Mouse (Mus musculus) CH12F3 (cell line): ENCODE data around the gene Adgrb3.
"Not testable (repeated sequence)": the region's sequence is repeated elsewhere in the genome, so short reads cannot be mapped to it uniquely, and the experiment has no call there.

Source experiments
- in situ Hi-C: fragments of 300-500 bp; cut with MboI; formaldehyde crosslinking; loops from 2 replicates; pipeline ENCODE4 v1.14.3; 2020; ENCODE audit warnings: low sequenced_read_pairs

The Adgrb3 gene

DNA sequence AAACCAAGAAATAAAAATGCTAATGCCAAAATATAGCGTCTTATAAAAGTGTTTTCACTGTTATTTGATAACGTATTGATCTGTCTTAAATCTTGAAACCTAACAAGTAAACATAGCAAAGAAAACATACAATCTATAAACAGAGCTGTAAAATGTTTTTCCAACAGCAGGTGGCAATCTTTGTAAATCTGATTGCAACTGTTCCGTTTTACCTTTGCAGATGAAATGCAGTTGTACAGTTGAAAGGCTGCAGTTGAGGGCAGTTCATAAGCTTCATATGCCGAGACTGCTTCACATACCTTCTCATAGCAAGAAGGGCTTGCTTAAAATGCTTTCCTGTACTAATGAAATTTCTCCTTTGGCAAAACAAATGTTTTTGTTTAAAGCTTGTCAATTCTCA is 302.5 kb downstream of the Adgrb3 start:
- in situ Hi-C loops, result no loop called here

GRCm38 (mm10) chr1:25510321-25511055 is 319.0 kb downstream of the Adgrb3 start:
- in situ Hi-C loops, result no loop called here

GRCm38 (mm10) chr1:25504313-25504712 is 325.2 kb downstream of the Adgrb3 start:
- in situ Hi-C loops, result no loop called here

GRCm38 (mm10) chr1:25503524-25503923 is 326.0 kb downstream of the Adgrb3 start:
- in situ Hi-C loops, result no loop called here

GRCm38 (mm10) chr1:25495202-25495914 is 334.1 kb downstream of the Adgrb3 start:
- in situ Hi-C loops, result no loop called here

DNA sequence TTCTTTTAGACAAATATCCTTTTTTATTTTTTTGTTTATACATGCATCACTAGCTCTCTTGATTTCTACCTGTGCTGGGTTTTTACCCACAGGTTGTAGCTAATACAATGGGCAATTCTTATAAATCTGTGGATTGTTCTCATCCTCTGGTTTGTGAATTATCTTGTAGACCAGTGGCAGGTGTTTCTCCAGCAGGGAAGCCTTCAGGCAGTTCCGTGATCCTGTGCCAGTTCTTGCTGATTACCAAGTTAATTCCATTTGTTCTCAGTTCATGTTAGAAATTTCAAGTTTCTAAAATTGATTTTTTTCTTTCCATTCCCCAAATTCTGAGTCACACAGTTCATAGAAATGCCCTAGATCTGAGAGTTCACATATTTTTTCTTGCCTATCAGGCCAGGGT is 338.0 kb downstream of the Adgrb3 start:
- in situ Hi-C loops, result no loop called here

DNA sequence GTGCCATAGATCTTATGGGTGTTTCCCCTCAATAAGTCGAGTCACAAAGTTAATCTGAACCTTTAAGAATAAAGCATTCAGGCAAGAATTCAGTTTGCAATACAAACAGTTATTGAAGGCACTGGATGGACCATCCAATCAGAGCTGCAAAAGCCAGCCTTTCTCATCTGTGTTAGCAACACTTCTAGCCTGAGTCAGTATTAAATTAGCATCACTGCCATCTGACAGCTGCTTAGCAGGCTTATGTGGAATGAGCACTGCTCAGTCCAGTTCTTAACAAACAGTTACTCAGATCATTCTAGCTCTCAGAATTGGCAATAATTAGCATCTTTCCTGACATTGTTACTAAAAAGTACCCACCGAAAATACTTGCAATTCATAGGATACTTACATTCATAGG is 339.3 kb downstream of the Adgrb3 start:
- in situ Hi-C loops, result no loop called here

DNA sequence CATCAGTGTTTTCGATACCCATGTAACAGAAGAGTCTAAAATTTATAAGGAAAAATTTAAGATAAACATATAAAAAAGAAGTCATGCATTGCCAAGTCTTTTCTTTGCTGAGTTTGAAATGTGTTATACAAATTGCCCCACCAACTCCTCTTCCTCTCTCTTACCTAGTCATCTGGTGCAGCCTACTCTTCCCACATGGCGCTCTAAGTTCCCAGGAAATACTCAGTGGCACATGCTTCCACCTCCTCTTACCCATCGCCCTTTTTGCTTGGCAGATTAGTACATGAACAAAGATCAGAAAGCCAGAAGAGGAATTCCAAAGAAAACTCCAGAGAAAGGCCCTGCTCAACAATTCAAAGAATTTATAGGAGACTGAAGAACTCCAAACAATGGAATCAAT is 353.8 kb downstream of the Adgrb3 start:
- in situ Hi-C loops, result no loop called here

- in situ Hi-C loops, result no loop called here
These were observed 355.0 kb downstream of the Adgrb3 start for GRCm38 (mm10) chr1:25474469-25474868.

GRCm38 (mm10) chr1:25471612-25472011 is 357.9 kb downstream of the Adgrb3 start:
- in situ Hi-C loops, result not testable (repeated sequence)

DNA sequence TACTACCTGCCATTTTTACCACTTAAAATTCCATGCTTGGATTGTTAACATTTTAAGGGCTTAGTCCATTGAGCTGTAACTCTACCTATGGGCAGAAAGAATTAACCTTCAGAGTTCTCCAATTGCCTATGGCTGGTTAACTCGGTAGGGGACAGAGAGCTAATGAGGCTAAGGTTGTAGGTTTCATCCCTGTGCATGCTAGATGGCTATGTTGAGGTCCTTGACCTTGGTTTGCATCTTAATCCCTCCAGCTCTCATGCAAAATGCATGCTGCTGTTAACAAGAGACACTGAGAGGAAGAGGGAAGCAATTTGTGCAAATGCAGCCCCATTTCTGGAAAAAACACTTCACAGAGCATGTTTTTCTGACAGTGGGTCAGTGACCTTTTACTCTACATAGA is 366.9 kb downstream of the Adgrb3 start:
- in situ Hi-C loops, result no loop called here

DNA sequence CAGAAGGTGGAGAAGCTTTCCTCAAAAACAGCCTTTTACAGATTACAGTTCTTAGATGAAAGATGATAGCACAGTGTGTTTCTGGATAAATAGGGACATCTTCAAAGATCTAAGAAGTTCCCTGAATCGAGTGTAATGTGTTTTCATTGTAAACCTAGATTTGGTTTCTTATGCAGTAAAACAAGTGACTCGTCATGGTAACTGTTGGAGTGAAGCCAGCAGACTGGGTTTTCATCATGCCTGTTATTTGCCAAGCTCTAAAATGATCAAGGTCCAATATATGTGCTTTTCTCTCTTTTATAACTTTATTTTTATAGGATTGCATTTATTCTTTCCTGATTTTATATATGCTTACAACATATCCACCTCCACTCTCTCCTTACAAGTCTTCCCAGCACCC is 394.0 kb downstream of the Adgrb3 start:
- in situ Hi-C loops, result no loop called here

DNA sequence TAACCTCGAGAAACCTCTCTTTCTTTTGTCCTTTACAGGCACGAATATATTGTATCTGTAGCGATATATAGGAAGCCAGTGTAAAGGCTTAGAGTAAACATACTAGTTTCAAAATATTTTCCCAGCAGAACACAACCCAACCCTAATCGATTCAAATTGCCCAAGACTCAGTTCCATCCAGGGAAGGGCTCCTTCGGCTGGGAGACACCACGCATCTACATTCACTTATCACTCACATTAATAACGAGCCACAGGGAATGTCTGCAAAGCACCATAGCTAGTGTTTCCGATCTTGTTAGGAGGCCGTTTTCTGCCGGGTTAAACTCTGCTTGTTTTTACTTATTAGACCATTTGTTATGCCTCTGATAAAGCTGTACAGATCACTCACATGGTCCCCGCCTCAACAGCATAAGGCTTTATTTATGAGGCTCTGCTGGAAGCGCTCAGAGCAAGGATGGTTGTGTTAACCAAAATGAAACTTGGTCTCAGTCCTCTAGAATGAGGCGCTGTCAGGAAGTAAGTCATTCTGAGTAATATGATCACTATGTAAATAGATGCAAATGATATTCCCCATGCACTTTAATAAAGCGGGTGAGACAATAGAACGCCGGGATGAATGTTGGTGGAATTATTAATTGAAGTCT is 399.2 kb downstream of the Adgrb3 start:
- in situ Hi-C loops, result no loop called here

GRCm38 (mm10) chr1:25420701-25421100 is 408.8 kb downstream of the Adgrb3 start:
- in situ Hi-C loops, result no loop called here

- in situ Hi-C loops, result no loop called here
These were observed 410.1 kb downstream of the Adgrb3 start for GRCm38 (mm10) chr1:25419378-25419777.

DNA sequence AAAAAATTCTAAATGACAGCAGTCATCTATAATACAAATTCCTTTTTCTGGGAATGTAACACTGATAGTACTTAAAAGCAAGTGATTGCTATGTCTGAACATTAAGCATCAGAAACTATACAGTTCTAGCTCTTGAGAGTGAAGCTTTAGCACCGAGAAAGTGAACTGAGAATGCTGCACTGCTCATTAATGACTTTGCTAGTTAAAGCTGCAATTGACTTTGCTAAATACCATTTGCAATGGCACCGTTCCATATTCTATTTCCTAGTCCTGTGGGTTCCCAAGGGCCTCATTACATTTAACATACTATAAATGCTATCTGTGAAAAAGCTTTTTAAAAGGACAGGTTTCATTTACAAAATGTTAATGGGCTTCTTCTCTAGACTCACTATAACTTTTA is 414.4 kb downstream of the Adgrb3 start:
- in situ Hi-C loops, result no loop called here

DNA sequence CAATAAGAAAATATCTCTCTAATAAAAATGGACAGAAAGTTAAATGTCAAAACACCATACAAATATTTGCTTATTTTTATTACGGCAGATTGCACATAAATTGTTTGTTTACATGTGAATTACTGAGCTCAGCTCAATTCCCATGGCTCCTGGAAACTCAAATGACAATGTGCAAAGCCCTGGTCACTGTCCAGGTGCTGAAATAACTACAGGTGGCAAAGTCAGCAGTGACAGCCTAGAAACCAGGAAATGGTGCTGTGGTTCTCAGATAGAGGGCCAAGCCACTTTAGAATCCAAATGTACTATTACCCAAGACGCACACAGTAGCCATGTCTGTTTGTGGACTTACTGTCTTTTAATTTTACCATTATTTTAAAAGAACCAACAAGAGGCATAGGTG is 465.3 kb downstream of the Adgrb3 start:
- in situ Hi-C loops, result no loop called here

DNA sequence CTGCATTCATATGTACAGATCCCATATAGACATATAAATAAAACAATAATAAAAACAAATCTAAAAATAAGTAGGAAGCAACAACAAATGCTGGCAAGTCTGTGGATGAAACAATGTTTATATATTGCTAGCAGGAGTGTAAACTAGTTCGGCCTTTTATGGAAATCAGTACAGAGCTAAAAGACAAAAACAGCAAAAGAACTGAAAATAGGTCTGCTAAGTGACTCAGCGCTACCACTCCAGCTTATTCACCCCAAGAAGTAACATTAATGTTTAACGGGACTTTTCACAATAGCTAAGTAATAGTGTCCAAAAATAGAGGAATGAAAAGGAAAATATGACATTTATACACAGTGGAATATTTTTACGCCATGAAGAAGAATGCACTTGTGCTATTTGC is 471.0 kb downstream of the Adgrb3 start:
- in situ Hi-C loops, result no loop called here

GRCm38 (mm10) chr1:25355486-25355885 is 474.0 kb downstream of the Adgrb3 start:
- in situ Hi-C loops, result no loop called here

DNA sequence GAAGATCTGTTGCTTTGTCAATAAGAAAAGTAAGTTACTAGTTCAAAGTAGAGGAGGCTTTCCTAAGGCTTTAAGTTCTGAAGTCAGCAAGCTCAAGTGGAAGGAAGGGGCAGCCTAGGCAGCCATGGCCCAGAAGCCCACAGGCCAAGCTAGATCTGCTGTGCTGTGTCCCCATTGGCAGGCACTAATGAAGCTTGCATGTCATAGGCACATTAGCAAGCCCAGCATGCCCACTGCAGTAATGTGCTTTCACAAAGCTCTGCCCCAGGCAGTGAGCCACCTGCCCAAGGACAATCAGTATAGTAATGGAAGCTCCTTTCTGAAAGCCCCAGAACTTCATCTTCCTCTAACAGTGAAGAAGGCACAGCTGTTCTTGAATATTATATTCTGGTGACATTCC is 484.6 kb downstream of the Adgrb3 start:
- in situ Hi-C loops, result no loop called here

DNA sequence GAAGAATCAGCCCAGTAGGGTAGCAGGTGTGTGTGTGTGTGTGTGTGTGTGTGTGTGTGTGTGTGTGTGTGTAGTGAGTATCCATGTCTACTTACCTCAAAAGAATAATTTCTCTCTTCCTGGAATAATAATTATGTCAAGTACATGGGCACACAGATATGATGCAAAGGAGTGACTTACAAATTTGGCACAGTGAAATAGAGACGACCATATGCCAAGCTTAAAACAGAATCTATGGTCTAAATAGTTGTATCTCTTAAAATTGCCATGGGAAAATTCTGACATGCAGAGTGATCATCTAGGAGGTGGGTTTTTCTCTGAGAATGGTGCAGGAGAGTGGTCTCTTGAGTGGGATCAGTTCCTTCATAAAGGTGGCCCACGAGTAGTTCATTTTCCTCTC is 504.1 kb downstream of the Adgrb3 start:
- in situ Hi-C loops, result no loop called here

- in situ Hi-C loops, result no loop called here
These were observed 512.4 kb downstream of the Adgrb3 start for GRCm38 (mm10) chr1:25317142-25317541.
